Mouse (Mus musculus): ENCODE results near the gene Car2. TPM values are rescaled to one million over a fixed set of nuclear protein-coding genes. Genes with fewer than 3 reads are reported as not detected.

Car2 gene
- polyA plus RNA-seq (2012; ENCODE audit: insufficient read depth, insufficient read length, missing spikeins): 16.9 and 19.2 TPM in 2 replicates

DNA sequence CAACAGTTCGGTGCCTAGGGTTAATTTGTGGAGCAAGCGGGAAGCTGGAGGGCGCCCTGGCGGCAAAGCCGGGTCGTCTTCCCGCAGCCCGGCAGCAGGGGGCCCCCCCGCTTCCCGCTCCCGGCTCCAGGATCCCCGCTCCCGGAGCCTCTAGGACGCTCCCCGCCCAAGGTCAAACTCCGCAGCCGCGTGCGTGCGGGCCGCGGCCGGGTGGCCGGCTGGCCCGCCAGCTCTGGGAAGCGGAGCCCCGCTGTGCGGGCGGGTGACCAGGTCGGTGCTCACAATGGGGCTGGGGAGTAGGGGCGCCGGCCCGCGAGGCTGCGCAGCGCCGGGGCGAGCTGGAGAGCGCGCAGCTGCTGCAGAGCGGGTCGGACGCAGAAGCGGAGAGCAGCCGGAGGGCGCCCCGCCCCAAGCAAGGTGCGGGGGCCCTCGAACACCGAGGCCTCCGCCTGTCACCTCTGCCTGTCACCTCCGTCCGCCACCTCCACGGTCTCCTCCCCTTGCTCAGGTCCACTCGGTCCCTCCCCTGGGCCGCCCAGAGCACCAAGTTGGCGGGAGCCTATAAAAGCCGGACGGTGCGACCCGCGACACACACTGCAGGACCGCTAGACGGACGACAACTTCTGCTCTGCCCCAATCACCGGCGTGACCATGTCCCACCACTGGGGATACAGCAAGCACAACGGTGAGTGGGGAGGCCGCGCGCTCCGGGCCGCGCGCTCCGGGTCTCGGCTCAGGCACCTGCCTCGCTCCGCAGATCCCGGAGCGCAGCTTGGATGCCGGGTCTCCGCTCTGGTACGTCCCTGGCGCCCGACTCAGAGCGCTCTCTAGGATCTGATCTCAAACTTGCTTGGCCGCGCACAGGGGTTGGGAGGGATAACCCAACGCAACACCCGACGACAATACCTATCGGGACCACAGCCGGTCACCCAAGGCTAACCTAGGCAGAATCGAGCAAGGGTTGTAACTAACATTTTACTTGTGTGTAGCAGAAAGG is at the start of gene Car2:
Gene Car2, plus strand, starts transcription at position 172 of the 997 bp plus-strand sequence.
- Histone ChIP-seq H3K4me1 (ENCODE audit: control insufficient read depth, insufficient read depth, insufficient read length, low read length) (no peaks in the 10 kb centered on the region), H3K4me3 (ENCODE audit: insufficient read depth, low read depth, low read length) (peak within 1 kb of the TSS; percentile 77), H3K27ac (replicated peaks; ENCODE audit: low read depth, low read length) (no peak within 1 kb of the TSS)

GRCm38 (mm10) chr3:14838936-14839335 is 47.1 kb upstream of the Car2 start:
- no peak overlapping the region for H3K4me3 ChIP-seq (ENCODE audit: insufficient read depth, low read depth, low read length)
- H3K4me1 ChIP-seq (ENCODE audit: control insufficient read depth, insufficient read depth, insufficient read length, low read length): no peaks in the 10 kb centered on the region
- H3K27ac ChIP-seq (replicated peaks; ENCODE audit: low read depth, low read length): no peak overlapping the region

GRCm38 (mm10) chr3:14839466-14840118 is 46.5 kb upstream of the Car2 start:
- H3K4me3 ChIP-seq (ENCODE audit: insufficient read depth, low read depth, low read length): no peak overlapping the region
- no peak overlapping the region; the same call in 1 of the 2 replicates for H3K27ac ChIP-seq (replicated peaks; ENCODE audit: low read depth, low read length)
- no peaks in the 10 kb centered on the region for H3K4me1 ChIP-seq (ENCODE audit: control insufficient read depth, insufficient read depth, insufficient read length, low read length)

GRCm38 (mm10) chr3:14848587-14849254 is 37.4 kb upstream of the Car2 start:
- Histone ChIP-seq H3K4me3 (ENCODE audit: insufficient read depth, low read depth, low read length) (no peak overlapping the region), H3K4me1 (ENCODE audit: control insufficient read depth, insufficient read depth, insufficient read length, low read length) (no peaks in the 10 kb centered on the region), H3K27ac (replicated peaks; ENCODE audit: low read depth, low read length) (no peak overlapping the region)

DNA sequence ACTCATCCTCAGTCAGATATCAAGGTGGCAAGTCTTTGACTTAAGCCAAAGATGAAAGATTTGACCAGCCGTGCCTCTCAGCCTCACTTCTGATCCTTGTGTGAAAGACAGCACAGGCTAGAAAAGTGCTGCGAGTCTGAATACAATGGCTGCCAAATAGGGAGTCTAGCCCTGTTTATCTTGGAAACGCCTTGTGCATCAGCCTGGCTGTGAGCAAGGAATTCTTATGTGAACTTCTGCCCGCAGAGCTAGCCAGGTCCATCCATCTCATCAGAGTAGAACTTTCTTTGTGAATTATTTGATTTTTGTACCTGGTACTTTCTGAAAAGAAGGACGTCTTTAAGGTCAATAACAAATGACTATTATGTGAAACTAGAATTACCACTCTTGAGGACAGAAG is 32.1 kb upstream of the Car2 start:
- Histone ChIP-seq H3K4me3 (ENCODE audit: insufficient read depth, low read depth, low read length) (no peak overlapping the region), H3K27ac (replicated peaks; ENCODE audit: low read depth, low read length) (no peak overlapping the region), H3K4me1 (ENCODE audit: control insufficient read depth, insufficient read depth, insufficient read length, low read length) (no peaks in the 10 kb centered on the region)

DNA sequence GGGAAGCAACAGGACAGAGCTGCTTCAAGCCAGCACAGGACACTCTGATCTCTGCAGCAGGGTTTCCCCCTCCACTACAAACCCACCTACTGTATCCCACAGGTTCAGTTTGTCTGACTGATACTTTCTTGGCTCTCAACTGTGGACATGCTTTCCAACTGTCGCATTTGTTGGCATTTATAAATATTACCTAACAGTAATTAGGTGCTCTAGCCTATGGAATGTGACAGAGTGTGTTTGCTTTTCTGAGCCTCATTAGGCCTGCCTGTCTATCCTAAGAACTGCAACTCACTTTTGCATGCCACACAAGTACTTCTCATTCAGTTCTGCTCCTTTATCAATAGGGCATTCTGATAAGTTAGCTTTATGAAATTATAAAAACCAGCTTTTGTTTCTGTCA is 31.6 kb upstream of the Car2 start:
- Histone ChIP-seq H3K4me1 (ENCODE audit: control insufficient read depth, insufficient read depth, insufficient read length, low read length) (no peaks in the 10 kb centered on the region), H3K27ac (replicated peaks; ENCODE audit: low read depth, low read length) (no peak overlapping the region), H3K4me3 (ENCODE audit: insufficient read depth, low read depth, low read length) (no peak overlapping the region)

- peak overlapping the region; percentile 52; the same call in 1 of the 2 replicates for H3K27ac ChIP-seq (replicated peaks; ENCODE audit: low read depth, low read length)
- no peaks in the 10 kb centered on the region; the same call in 1 of the 2 replicates for H3K4me1 ChIP-seq (ENCODE audit: control insufficient read depth, insufficient read depth, insufficient read length, low read length)
- H3K4me3 ChIP-seq (ENCODE audit: insufficient read depth, low read depth, low read length): no peak overlapping the region
Measured at GRCm38 (mm10) chr3:14857874-14858273, 28.2 kb upstream of the Car2 start.

GRCm38 (mm10) chr3:14860291-14860690 is 25.8 kb upstream of the Car2 start:
- Histone ChIP-seq H3K4me1 (ENCODE audit: control insufficient read depth, insufficient read depth, insufficient read length, low read length) (no peaks in the 10 kb centered on the region; the same call in 1 of the 2 replicates), H3K27ac (replicated peaks; ENCODE audit: low read depth, low read length) (no peak overlapping the region), H3K4me3 (ENCODE audit: insufficient read depth, low read depth, low read length) (no peak overlapping the region)

DNA sequence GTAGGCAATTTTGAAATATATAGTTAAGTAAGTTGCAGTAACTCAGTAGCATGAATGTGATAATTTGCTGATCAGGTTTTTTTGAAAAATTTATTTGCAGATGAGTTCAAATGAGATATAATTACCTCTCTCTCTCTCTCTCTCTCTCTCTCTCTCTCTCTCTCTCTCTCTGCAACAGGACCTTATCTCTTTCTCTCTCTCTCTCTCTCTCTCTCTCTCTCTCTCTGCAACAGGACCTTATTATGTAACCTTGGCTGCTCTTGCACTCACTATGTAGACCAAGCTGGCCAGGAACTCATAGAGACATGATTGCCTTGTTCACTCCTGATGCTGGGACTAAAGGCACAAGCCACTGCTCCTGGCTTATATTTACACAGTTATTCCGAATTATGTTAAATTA is 24.9 kb upstream of the Car2 start:
- H3K4me1 ChIP-seq (ENCODE audit: control insufficient read depth, insufficient read depth, insufficient read length, low read length): no peaks in the 10 kb centered on the region; the same call in 1 of the 2 replicates
- H3K27ac ChIP-seq (replicated peaks; ENCODE audit: low read depth, low read length): no peak overlapping the region
- H3K4me3 ChIP-seq (ENCODE audit: insufficient read depth, low read depth, low read length): no peak overlapping the region

DNA sequence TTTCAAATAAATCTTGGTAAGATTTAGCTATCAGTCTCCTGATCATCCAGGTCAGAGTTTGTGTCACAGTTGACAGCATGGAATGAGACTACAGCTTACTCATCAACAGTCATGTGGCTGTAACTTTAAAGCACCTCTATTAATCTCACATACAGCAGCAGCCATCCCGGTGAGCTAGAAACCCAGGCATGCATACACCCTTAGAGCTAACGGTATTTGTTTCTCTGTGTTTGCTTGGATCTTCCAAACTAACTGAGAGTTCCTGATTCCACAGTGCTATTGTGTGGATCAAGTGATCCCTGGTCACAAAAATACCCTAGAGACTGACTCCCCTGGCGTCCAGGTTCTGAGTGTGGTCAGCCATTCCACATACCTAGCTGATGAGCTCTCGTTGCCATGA is 24.3 kb upstream of the Car2 start:
- Histone ChIP-seq H3K4me3 (ENCODE audit: insufficient read depth, low read depth, low read length) (peak overlapping the region; percentile 29; the same call in 1 of the 2 replicates), H3K4me1 (ENCODE audit: control insufficient read depth, insufficient read depth, insufficient read length, low read length) (no peaks in the 10 kb centered on the region; the same call in 1 of the 2 replicates), H3K27ac (replicated peaks; ENCODE audit: low read depth, low read length) (0 out of 2 replicates have a peak overlapping the region, but pooled peaks have one; percentile 47)

GRCm38 (mm10) chr3:14862654-14863021 is 23.4 kb upstream of the Car2 start:
- no peaks in the 10 kb centered on the region; the same call in 1 of the 2 replicates for H3K4me1 ChIP-seq (ENCODE audit: control insufficient read depth, insufficient read depth, insufficient read length, low read length)
- peak overlapping the region; percentile 69 for H3K4me3 ChIP-seq (ENCODE audit: insufficient read depth, low read depth, low read length)
- H3K27ac ChIP-seq (replicated peaks; ENCODE audit: low read depth, low read length): peak overlapping the region; percentile 31

DNA sequence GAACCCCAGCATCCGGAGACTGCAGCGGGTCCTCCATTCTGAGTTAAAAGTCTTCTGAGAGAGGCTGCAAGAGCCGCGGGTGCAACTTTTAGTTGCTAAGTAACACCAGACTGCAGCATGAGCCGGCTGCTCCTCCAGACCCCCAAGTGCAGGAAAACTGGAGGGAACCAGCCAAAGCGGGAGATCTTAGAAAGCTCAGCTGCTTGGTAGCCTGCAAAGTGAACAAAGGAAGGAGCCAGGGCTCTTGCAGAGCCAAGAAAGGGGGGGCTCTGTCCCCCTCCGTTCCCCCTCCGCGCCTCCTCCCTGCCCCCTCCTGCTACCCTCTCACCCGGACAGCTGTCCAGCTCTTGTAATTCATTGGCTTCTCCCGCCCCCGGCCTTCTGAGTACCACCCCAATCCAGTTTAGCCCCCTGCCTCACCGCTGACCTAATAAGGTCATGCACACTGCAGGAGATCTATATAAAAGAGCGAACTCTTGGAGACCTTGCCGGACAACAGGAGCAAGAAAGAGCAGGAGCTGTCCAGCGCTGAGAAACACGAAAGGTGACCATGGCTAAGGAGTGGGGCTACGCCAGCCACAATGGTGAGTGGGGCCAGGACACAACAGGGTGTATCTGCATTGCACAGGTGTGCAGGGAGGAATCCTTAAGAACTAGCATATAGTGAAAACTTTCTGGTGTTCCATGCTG is 22.9 kb upstream of the Car2 start, which contains the start of gene Car3:
Gene Car3, plus strand, starts transcription at position 491 of the 690 bp plus-strand sequence.
- Histone ChIP-seq H3K27ac (replicated peaks; ENCODE audit: low read depth, low read length) (peak within 1 kb of the TSS; percentile 80), H3K4me1 (ENCODE audit: control insufficient read depth, insufficient read depth, insufficient read length, low read length) (peaks cover under 1% of the 10 kb centered on the region), H3K4me3 (ENCODE audit: insufficient read depth, low read depth, low read length) (peak within 1 kb of the TSS; percentile 69)

DNA sequence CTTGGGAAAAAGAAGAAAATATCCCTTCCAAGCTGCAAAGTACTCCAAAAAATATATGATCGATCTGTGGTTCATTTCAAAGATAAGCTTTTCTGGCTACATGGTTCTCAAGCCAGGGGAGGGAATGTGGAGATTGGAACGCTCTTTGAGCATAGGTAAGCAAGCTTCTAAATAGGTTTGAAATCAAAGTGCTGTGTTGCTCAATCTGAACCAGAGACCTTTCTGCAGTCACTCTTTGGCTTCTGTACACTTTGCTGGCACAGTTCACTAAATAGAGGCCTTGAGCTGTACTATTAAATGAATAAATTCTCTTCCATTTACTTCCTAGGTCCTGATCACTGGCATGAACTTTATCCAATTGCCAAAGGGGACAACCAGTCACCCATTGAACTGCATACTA is 22.2 kb upstream of the Car2 start:
- Histone ChIP-seq H3K4me1 (ENCODE audit: control insufficient read depth, insufficient read depth, insufficient read length, low read length) (peaks cover 5% of the 10 kb centered on the region), H3K27ac (replicated peaks; ENCODE audit: low read depth, low read length) (peak overlapping the region; percentile 80), H3K4me3 (ENCODE audit: insufficient read depth, low read depth, low read length) (peak overlapping the region; percentile 69)

DNA sequence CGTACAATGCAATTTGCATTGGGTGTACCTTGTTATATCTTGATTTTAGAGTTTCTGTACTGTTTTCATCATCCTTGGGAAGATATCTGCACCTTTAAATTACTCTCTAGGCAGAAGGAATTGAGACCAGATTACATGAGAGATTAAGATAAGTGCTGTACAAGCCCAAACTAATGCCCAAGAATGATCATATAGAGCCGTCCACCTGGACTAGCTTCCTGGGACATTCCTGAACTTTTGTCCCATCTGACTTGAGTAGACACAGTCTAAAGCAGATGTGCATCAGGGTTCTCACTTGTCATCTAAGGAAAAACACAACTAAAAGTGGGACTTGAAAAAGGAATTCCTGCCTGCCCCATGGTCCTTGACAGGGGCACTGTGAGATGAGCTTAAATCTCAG is 20.1 kb upstream of the Car2 start:
- Histone ChIP-seq H3K4me3 (ENCODE audit: insufficient read depth, low read depth, low read length) (peak overlapping the region; percentile 9; the same call in 1 of the 2 replicates), H3K4me1 (ENCODE audit: control insufficient read depth, insufficient read depth, insufficient read length, low read length) (peaks cover 5% of the 10 kb centered on the region), H3K27ac (replicated peaks; ENCODE audit: low read depth, low read length) (peak overlapping the region; percentile 55)

Measured in brown adipose tissue, adult 24 weeks (tissue).